Mouse (Mus musculus) right cerebral cortex, adult 18-20 months (tissue): ENCODE data around the gene Vmn1r60.
"Not testable (repeated sequence)": the region's sequence is repeated elsewhere in the genome, so short reads cannot be mapped to it uniquely, and the experiment has no call there.

Experiments used
- DNase-seq: peaks from one replicate; pipeline ENCODE4 v3.0.0; 2022; ENCODE audit warnings: mixed read lengths

Vmn1r60 gene

DNA sequence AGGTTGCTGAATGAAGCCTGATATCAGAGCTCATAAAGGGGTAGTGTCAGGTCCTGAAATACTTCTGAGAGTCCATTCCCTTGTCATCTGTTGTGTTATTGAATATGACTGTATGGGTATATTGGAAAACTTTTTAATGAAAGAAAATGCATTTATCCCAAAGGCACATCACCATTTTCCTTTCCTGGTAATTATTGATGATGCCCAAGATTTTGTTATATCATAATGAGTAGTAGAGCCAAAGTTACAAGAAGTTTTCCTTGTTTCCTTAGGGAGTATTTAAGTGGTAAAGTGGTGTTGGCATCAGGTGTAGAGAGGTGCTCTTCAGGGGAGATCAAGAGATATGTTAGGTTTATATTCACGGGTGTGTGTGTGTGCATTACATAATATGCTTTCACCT lies at the start of gene Vmn1r60:
Gene Vmn1r60 (minus strand): TSS at position 101 of the 400 bp plus-strand sequence.
- not testable (repeated sequence) for DNase-seq

GRCm38 (mm10) chr7:5540770-5541436 lies 6.2 kb downstream of the Vmn1r60 start:
- not testable (repeated sequence) for DNase-seq

GRCm38 (mm10) chr7:5493856-5494255 lies 53.3 kb downstream of the Vmn1r60 start, which contains the start of gene Vmn2r28:
Gene Vmn2r28 (minus strand): TSS chr7:5493956.
- DNase-seq, result not testable (repeated sequence)
